Mouse (Mus musculus): ENCODE measurements around the gene Slc35f5. TPM values are rescaled to one million over a fixed set of nuclear protein-coding genes. Genes with fewer than 3 reads are reported as not detected.

Slc35f5 gene
- under 1 TPM; 0.41 to 0.96 TPM for total RNA-seq (2023)

DNA sequence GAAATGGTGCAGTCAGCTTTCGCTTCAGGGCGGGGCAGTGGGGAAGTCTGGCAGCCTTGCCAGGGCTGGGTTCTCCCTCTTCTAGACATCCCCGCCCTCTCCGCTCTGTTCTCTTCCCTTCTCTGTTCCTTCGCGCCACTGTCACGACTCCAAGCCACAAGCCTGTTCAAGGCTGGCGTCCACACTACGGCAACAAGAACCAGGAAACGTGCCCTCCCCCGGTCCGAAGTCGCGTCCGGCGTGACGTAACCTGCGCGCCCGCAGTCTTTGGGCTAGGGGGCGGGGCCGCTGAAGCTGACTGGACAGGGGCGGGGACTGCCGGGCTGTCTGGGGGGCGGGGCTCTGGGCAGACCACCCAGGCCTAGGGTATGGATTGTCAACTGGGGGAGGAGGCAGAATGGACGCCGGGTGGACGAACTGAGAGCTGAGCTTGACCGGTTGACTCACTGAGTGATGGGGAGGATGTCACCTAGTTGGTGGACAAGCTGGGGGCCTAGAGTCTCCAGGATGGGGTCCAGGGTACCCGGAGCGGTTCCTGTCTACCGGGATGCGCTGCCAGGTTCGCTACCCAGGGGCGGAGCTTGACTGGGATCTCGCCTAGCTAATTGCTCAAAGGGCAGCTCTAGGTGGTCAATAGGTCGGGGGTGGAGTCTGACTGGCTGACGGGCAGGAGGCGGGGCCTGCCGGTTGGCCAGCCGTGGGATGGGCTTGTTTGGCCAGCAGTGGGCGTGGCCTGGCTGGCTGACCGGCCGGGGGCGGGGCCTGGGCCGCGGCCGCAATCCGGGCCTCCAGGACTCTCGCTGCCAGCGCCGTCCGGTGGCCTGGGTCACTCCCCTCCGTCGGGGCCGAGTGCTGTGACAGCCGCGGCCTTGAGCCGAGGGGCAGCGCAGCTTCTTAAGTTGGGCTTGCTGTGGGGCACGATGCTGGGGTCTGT, at the start of gene Slc35f5:
TSS of gene Slc35f5 (plus strand) at position 337 of the 934 bp plus-strand sequence.

Other genes with a start within 250 kb of the Slc35f5 start
- gene Actr3, start 124.9 kb upstream of the Slc35f5 start, total RNA-seq (2023), result 100 to 1,000 TPM; 583 to 649 TPM
- not detected for gene Gpr39, start 116.4 kb downstream of the Slc35f5 start, total RNA-seq (2023)